Mouse (Mus musculus) B cell, adult 2 months (primary cell): Measurements from ENCODE around the gene Folr2.

Experiments
- DNase-seq, 2 experiments: peaks; one replicate each; pipeline ENCODE4 v3.0.0; 2022

Folr2 gene

DNA sequence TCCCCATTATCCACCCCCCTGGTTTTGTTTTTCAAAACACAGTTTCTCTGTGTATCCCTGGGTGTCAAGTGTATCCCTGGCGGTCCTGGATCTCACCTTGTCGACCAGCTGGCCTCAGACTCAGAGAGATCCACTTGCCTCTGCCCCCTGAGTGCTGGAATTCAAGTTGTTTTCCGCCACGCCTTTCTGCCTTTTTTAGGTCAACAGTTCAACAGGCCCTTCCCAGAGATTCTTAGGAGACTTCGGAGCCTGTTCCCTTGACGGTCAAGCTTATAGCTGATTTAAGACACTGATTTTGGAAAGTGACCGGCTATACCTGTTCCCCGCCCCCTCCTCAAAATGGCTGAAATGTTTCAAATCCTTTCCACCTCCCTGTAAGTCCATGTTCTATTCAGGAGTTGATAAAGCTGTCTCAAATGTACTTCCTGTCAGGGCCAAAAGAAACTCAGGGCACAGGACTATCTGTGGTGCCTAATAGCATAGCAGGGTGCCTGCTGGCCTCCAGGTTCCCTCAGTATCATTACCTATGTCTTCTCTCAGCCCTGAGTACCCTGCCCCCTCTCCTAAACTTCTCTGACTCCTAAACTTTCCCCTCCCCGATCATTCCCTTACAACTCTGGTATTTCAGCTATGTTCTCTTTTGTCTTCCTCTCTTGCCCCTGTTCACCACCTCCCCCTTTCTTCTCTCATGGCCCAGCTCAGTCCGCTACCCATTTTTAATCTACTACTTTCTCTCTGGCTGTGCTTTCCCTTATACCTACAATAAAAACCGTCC, 9.7 kb upstream of the Folr2 start:
- DNase-seq, result no peak

DNA sequence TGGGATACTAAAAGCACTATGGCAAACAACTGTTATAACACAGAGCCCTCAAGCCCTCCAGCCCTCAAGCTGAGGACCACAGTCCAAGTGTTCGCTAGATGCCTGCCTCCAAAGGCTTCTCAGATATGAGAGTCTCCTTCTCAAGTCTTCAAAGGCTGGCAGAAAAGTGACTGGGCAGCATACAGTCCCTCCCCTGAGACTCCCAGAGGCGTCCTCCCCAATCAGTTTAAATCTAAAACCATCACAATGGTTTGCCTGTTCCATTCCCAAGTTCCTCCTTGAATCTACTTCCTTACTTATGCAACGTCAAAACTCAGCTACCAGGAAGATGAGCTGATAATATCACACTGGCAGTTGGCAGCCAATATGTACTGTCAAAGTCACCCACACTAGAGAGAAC, 6.4 kb upstream of the Folr2 start, which contains the start of gene Anapc15:
Gene Anapc15 (plus strand): TSS at position 301 of the 400 bp plus-strand sequence.
- DNase-seq, result no peak

DNA sequence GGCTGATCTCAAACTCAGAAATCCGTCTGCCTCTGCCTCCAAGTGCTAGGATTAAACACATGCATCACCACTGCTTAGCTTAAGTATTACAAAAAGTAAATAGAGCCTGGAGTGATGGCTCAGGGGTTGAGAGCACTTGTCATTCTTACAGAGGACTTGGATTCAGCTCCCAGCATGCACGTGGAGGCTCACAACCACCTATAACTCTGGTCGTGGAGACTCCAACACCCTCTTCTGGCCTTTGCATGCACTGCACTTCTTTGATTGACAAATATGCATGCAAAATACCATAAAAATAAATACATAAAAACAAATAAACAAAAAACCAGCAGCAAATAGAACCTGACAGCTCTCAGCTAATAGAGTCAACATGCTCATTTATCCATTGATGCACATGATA, 5.3 kb upstream of the Folr2 start:
- no peak for DNase-seq

DNA sequence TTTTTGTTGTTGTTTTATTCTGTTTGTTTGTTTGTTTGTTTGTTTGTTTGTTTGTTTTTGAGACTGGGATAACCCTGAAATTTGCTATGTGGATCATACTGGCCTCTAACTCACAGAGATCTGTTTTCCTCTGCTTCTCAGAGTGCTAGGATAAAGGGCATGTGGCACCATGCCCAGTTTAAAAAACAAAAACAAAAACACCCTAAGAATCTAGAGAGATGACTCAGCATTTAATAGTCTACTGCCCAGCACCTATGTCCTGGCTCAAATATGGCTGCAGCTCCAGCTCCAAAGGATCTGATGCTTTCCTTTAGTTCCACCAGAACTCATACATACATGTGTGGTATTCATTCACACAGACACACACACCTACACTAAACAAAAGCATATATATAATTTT, 4.0 kb upstream of the Folr2 start:
- no peak for DNase-seq

DNA sequence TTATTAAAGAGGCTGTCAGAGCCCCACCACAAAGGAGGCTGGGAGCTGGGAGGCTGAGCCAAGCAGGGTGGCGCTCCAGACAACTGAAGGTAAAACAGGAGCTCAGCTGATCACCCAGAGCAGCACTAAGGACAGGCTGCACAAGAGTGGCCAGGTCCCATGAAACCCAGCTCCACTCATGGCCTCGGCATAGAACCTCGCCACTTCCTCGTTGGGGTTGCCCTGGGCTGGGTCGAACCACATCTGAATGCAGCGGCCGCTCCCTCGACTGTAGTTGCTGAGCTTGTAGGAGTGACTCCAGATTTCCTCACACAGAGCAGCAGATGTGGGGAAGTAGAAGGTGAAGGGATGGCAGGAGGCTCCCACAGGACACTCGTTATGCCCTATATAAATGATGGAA, 1.4 kb upstream of the Folr2 start:
- DNase-seq, result peak; percentile 16 to 24

DNA sequence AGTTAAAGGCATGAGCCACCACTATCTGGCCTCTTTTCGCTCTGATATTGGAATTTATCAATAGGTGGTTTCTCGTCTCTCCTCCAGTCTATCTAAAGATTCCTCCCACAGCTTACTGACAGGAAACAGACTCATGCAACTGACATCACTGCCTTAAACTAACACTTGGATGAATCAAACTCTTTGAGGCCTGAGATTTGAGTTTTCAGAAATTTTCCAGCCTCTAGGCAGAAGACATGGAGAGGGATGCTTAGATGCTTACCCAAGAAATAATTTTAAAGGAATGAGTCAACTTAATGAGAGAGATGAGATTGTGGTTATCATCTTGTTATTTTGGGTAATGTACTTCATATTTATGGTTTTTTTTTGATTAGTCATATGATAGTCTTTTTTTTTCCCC, 3.2 kb downstream of the Folr2 start:
- DNase-seq, result no peak

DNA sequence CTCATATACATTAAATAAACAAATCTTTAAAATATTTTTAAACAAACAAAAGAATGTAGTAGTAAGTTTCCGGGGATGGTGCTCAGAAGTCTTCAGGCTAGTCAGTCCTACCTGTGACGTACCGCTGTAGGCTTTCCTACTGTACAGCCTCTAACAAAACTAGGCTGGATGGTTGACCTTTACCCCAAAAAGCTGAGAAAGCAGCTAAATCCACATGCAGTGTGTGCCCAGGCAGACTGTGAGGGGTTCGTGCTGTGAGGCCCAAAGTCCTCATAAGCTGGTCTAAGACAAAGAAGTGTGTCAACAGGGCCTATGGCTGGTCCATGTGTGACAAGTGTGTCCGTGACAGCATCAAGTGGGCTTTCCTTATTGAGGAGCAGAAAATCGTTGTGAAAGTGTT, 4.1 kb downstream of the Folr2 start:
- DNase-seq, result no peak

DNA sequence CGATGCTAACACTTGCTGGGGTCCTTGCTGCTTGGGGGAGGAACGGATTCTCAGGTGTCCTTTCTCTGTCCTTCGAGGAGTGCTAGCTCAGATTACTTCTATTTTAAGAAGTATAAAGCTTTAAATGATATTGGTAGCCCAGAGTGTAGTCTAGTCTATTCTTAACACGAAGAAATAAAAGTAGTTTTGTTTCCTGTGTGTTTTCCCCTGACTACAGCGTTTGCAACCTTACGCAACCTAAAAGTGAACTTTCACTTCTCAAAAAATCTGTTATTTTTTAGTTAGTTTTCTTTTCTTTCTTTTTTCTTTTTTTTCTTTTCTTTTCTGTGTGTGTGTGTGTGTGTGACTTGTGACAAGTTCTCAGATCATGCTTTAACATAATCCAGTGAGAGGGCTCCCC, 5.3 kb downstream of the Folr2 start:
- no peak for DNase-seq

DNA sequence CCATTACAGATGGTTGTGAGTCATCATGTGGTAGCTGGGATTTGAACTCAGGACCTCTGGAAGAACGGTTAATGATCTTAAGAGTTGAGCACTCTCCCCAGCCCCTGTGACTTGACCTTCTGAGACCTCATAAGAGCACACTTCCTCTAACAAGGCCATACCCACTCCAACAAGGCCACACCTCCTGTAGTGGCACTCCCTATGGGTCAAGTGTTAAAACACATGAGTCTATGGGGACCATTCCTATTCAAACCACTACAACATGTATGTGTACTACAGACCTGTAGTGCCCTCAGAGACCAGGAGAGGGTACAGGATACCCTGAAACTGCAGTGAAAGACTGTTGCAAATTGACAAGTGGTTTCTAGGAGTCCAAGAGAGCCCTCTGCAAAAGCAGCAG, 9.1 kb downstream of the Folr2 start:
- peak in 1 of 2 experiments; percentile 11 for DNase-seq

DNA sequence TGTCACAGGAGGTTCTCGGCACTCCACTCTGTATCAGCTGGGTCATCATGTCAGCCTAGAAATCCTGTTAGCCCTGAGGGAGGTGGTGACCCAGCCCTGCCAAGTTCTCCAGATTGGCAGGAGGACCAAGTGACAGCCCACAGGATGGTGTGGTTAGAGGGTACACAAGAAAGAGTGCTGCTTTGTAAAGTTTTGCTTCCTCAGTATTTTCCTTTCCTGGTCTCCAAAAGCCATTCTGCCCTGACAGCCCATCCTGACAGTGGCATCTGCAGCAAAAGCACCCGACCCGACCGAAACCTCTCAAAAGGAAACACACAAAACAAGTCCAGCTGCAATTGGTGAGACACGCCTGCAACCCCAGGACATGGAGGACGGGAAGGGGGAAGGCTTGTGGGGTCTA, 12.8 kb downstream of the Folr2 start:
- DNase-seq, result no peak

DNA sequence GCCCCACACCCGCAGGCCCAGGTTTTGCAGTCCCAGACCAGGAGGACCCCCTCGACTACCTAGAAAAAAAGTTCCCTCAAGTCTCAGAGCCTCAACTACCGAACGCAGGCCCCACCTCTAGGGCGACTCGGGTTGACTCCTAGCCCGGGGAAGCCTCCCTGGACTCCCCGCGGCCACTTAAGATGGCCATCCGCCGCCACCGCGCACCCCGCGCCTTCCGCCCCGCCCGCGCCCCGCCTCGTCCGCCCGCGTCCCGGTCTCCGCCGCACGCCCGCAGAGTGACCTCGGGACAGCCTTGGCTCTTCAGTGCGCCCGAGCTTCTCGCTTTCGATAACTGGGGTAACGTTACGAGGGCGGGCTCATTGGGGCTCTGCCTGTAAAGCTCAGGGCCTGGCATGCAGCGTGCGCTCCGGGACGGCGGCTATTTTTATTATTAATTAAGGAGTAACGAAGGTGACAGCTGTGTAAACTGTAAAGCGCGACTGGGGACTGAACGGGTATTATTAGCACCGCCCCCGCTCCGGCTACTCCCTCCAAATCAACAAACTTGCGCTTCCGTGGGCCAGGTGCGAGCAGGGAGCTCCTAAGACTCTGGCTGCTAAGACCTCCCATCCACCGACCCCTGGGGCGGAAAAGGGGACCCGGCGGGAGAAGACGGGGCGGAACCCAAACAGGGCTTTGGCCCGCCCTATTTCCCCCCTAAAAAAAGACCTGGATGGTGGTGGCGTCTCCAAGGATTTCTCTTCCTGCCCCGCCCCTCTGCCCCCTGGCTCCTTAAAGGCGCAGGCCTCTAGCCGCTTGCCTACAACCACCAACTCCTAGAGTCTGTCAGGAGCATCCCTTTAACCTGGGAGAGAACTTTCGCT, 19.2 kb downstream of the Folr2 start, which contains the start of gene Inppl1:
Gene Inppl1 (minus strand): TSS at position 624 of the 866 bp plus-strand sequence.
- peak; percentile 54 to 57 for DNase-seq

DNA sequence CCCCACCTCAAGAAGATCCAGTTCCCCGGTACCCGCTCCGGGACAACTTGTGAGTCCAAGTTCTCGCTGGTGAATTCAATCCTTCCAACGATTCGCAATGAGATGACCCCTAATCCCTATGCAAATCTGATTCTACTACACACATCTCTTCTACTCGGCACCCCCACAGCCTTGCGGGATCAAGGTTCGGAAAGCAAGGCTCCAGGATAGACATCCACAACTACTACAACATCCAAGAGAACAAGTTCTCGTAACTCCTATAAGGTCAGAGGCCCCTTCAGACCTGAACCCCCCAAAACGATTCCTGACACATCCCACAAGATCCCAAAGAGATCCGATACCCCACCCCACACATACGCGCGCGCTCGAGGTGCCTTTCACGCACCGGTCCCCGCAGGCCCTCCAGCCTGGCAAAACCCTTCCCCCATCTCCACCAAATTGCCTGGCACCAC, 19.8 kb downstream of the Folr2 start:
- peak in 1 of 2 experiments; percentile 28 for DNase-seq

DNA sequence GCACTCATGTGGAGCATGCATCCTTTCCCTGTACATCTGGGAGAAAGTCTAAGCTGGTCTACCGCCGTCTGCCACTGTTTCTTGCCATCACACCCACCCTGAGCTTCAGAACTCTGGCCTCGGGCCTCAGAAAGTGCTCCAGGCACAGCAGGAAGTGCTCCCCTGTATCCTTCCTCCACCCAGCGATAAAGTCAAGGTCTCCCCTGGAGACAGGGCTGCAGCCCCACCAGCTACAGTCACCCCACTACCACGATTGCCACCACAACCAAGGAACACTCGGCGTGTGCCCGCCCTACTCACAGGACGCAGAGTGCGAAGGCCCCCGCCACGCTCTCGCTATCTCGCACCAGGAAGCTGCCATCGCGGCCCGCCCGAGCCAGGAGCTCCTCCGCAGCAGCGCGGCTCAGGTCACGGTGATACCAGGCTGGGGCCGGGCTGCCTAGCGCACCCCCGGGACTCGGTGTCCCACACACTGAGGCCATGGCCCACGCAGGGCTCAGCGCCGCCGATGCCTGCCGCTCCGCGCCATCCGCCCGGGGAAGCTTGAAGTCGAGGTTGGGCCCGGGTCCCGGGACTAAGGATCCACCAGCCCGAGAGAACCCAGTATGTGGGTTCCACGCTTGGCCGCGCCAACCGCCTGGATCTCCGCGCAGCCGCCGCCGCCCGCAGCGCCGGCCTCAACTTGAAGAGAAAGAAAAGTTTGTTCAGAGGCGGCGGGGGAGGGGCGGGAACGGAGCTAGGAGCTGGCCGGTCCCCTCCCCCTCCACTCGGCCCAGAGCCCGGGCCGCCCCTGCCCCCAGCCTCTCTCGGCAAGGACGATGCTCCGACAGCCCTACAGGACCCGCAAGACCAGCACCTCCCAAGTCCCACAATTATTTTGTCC, 20.5 kb downstream of the Folr2 start:
- peak; percentile 69 to 72 for DNase-seq

DNA sequence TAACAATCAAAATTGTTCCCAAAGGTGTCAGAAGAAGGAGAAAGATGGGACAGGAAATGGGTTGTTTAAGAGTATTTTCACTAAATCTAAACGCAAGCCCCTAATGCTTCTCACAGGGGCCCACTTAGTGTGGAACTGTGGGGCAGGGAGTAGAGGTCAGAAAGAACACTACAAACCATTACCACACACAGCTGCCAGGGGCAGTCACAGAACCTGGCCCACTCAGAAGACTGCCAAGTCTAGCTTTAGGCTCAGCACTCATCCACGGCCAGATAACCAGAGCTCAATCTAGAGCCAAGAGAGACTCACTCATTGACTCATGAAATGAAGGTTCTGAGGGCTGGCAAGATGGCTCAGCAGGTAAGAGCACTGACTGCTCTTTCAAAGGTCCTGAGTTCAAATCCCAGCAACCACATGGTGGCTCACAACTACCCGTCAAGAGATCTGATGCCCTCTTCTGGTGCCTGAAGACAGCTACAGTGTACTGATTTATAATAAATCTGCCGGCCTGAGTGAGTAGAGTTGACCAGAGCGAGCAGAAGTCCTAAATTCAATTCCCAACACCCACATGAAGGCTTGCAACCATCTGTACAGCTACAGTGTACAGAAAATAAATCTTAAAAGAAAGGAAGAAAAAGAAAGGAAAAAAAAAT, 21.4 kb downstream of the Folr2 start:
- DNase-seq, result no peak

DNA sequence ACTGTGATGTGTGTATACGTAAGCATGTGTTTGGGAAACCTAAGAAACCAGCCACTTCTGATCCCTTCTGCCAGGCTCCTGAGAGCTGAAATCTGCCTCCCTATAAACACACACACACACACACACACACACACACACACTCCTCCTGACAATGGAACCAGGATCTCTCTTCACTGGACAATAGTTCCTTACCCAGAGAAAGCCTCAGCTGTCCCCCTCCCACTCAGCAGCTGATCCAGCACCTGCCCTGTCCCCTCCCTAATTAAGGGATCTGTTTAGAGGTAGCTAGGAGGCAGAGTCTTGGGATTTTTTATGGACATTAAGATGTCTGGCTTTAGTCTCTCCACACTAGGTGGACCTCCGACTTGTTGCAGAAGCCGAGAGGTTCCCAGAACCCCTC, 22.1 kb downstream of the Folr2 start:
- no peak for DNase-seq

DNA sequence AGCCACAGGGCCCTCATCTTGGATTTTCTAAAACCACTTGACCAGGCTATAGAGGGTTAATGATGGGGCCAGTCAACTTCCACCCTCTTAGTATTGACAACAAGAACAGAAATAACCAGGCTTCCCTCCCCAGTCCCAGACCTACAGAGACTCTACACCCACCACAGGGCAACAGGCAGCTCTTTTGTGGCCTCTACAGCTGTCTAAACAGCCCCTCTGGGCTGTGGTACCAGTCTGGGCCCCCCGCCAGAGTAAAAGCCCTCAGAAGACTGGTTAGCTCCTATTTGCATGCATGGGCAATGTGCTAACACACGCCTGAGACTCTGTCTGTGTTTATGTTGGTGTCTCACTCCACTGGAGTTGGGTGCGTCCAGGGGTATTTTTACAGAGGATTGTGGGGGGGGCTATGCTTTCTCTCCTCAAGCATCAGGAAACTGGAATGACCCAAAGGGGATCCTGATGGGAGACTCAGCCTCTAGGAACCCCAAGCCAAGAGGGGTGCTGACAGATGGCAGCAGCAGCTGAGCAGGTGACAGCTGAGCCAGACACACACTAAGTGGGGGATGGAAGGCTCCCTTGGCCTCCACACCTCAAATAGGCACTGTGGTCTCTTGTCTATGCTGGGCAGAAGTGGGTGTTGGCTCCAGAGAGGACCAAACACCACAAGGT, 22.9 kb downstream of the Folr2 start:
- no peak for DNase-seq

DNA sequence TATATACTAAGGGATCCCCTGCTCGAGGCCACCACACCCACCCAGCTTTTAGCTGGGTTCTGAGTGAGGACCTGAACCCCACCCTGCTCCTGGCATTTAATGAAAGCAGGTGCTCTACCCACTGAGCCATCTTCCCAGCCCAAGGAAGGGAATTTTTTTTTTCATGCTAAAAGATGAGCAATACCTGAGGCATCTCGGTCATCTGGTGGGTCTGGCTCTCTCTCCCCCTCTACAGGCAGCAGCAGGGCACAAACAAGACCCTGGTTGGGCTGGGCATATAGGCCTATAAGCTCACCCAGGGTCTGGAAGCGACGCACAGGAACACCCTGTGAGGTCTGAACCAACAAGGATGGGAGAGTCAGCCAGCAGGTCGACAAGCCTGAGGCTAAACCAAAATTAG, 23.6 kb downstream of the Folr2 start:
- no peak for DNase-seq

DNA sequence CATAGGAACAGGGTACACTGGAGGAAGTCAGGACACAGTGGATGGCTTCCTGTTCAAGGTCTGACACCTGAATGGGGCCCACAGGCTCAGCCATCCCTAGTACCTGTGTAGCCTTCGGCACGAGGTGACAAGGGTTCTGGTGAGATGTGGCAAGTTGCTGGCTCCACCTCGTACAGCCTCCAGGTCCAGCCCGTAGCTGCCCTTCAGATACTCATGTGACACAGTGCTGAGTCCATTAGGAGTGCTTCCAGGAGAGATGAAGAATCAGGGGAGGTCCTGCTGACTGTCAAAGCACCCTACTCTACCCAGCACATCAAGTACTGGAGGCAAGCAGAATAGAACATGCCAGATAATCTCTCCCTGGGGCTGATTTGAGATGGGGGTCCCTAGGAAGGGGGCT, 24.6 kb downstream of the Folr2 start:
- DNase-seq, result no peak

DNA sequence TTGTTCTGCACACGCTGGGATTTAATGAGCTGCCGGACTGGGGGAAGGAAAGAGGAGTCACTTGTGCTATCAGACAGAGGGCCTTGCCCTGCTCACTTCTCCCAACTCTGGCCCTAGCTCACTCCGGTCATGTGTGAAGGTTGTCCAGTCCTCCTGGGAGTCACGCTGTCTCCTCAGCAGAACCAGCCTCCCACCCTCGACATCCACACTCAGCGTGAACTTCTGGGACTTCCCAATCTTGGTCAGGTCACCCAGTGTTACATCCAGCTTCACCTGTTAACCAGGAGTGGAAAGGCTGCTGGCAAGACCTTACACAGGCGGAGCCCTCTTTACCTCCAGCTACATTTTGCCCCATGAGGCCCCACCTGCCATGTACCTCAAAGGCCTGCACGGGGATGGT, 25.6 kb downstream of the Folr2 start:
- no peak for DNase-seq

DNA sequence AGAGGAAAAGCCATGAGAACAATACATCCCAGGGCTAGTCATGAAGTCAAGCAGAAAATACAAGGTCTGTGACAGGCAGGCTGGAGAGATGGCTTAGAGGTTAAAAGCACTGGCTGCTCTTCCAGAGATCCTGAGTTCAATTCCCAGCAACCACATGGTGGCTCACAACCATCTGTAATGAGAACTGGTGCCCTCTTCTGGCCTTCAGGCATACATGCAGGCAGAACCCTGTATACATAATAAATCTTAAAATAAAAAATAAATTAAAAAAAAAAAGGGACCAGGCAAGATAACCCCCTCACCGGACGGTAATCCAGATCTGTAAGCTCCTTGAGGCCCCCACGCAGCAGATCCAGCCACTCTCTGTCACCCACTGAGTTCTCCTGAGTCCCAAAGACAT, 26.6 kb downstream of the Folr2 start:
- DNase-seq, result no peak

DNA sequence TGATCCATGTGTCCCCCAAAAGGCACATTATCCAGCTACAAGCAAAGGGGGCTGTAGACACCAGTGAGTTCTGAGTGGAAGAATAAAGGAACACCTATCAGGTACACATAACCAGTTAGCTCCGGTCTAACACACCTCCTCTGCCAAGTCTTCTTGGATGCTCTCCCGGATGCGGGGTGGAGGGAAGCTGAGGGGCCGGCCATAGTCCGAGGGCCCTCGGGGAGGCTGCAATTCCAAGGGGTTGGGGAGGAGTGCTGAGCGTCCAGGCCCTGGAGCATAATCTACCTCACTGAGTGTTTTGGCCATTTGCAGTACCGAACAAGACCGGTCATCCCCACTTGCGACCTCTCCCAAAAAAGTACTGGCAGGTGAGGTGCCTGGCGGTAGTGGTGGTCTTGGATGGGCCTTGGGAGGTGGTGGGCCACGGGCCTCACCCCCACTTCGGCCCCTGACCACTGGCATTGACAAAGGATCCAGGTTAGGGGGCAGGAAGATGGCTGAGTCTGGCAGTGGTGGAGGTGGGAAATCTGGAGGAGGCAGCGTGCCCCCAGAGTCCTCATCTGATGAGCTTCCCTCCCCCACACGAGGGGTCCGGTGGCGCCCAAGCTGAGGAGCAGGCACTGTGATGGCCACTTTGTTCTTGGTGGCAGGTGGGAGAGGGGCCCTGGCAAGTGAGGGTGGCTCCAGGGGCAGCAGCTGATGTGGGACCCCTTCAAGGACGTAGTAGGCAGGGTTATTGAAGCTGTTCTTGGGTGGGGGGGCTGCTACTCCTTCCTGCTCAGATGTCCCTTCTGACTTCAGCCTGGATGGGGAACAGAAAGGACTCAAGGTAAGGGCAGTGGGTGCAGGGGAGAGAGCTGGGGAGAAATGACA, 33.0 kb downstream of the Folr2 start:
- DNase-seq, result no peak
